Mouse (Mus musculus) ovary, adult 2 months (tissue): ENCODE results near the gene Xlr4c. TPM values are rescaled to one million over a fixed set of nuclear protein-coding genes. Genes with fewer than 3 reads are reported as not detected.

Experiments
- polyA plus RNA-seq: library from polyadenylated mRNA; depleted of rRNA; stranded (reverse); fragments of >200 nt; gene quantifications from 2 replicates; pipeline ENCODE4 v1.2.3, GENCODE M21; 2012; rRNA removed

Gene Xlr4c
- polyA plus RNA-seq, result 0.09 and 0.10 TPM in 2 replicates

GRCm38 (mm10) chrX:73242821-73243325, at the start of gene Xlr4c:
Gene Xlr4c (minus strand): TSS chrX:73243130.

GRCm38 (mm10) chrX:73265270-73265669, 22.3 kb upstream of the Xlr4c start, which contains the start of gene Xlr3c:
Gene Xlr3c (minus strand): TSS chrX:73265390.

GRCm38 (mm10) chrX:73227914-73228605, 14.9 kb downstream of the Xlr4c start, which contains the start of gene F8a:
Gene F8a (plus strand): TSS chrX:73228291.

GRCm38 (mm10) chrX:73213819-73214564, 28.9 kb downstream of the Xlr4c start, which contains the start of gene Xlr4b:
Gene Xlr4b (plus strand): TSS chrX:73214333.

GRCm38 (mm10) chrX:73191934-73192333, 51.0 kb downstream of the Xlr4c start, which contains the start of gene Xlr3b:
Gene Xlr3b (plus strand): TSS chrX:73192207.

Other genes starting within 250 kb of the Xlr4c start
- 0.14 and 0.17 TPM in 2 replicates for gene Pnma5, start 206.0 kb downstream of the Xlr4c start, polyA plus RNA-seq
- 0.03 TPM in 1 of 2 replicates, not detected in the other for gene Pnma3, start 178.3 kb downstream of the Xlr4c start, polyA plus RNA-seq
- 0.12 TPM in 1 of 2 replicates, not detected in the other for gene Xlr4a, start 160.7 kb downstream of the Xlr4c start, polyA plus RNA-seq
- 0.41 and 0.93 TPM in 2 replicates for gene Xlr3a, start 146.0 kb downstream of the Xlr4c start, polyA plus RNA-seq
- gene Gm14685, start 126.1 kb downstream of the Xlr4c start, polyA plus RNA-seq, result 0.20 TPM in 1 of 2 replicates, not detected in the other
- not detected in 2 replicates for gene Xlr5b, start 94.3 kb downstream of the Xlr4c start, polyA plus RNA-seq
- gene DXBay18, start 93.7 kb downstream of the Xlr4c start, polyA plus RNA-seq, result 0.12 TPM in 1 of 2 replicates, not detected in the other
- not detected in 2 replicates for gene Spin2d, start 66.1 kb downstream of the Xlr4c start, polyA plus RNA-seq
- gene Xlr3b, start 50.9 kb downstream of the Xlr4c start, polyA plus RNA-seq, result 0.33 and 1.5 TPM in 2 replicates
- 0.17 and 0.23 TPM in 2 replicates for gene Xlr4b, start 28.8 kb downstream of the Xlr4c start, polyA plus RNA-seq
- 26.3 and 35.3 TPM in 2 replicates for gene F8a, start 14.8 kb downstream of the Xlr4c start, polyA plus RNA-seq
- not detected in 2 replicates for gene Xlr3c, start 22.3 kb upstream of the Xlr4c start, polyA plus RNA-seq
- gene Xlr5a, start 49.8 kb upstream of the Xlr4c start, polyA plus RNA-seq, result 0.09 TPM in 1 of 2 replicates, not detected in the other
- not detected in 2 replicates for gene Xlr5c, start 49.8 kb upstream of the Xlr4c start, polyA plus RNA-seq
- not detected in 2 replicates for gene Gm45015, start 93.7 kb upstream of the Xlr4c start, polyA plus RNA-seq
- gene Zfp275, start 99.5 kb upstream of the Xlr4c start, polyA plus RNA-seq, result 20.8 and 25.1 TPM in 2 replicates
- gene Gm18336, start 155.6 kb upstream of the Xlr4c start, polyA plus RNA-seq, result 0.06 TPM in 2 replicates
- gene Zfp92, start 168.0 kb upstream of the Xlr4c start, polyA plus RNA-seq, result 0.33 and 0.40 TPM in 2 replicates
- 0.37 and 1.00 TPM in 2 replicates for gene Trex2, start 192.2 kb upstream of the Xlr4c start, polyA plus RNA-seq
- gene Haus7, start 215.9 kb upstream of the Xlr4c start, polyA plus RNA-seq, result 29.6 and 34.1 TPM in 2 replicates
- 303 and 470 TPM in 2 replicates for gene Bgn, start 240.5 kb upstream of the Xlr4c start, polyA plus RNA-seq